Mouse (Mus musculus): ENCODE measurements around the gene Tmbim4. TPM values are rescaled to one million over a fixed set of nuclear protein-coding genes. Genes with fewer than 3 reads are reported as not detected.

Tmbim4 gene
- polyA plus RNA-seq, 1 experiment, result 135 TPM

DNA sequence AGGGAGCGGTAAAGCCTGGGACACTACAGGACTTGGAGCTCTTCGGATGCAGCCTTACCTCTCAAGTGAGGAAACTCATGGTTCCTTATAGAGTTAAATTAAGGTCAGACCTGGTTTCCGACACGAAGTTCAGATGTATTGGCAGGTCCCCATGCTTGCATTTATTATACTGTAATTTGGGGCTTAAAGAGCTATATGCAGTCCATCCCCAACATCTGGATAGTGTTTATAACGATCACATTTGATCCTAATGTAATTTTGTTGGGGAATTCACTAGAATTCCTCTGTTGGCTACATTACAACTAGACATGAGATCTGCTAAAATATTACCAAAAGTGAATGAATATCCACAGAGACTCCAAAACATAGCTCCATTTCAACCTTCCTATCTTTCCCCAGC lies 44.3 kb downstream of the Tmbim4 start:
- DNase-seq (ENCODE audit: low spot score), result no peak

DNA sequence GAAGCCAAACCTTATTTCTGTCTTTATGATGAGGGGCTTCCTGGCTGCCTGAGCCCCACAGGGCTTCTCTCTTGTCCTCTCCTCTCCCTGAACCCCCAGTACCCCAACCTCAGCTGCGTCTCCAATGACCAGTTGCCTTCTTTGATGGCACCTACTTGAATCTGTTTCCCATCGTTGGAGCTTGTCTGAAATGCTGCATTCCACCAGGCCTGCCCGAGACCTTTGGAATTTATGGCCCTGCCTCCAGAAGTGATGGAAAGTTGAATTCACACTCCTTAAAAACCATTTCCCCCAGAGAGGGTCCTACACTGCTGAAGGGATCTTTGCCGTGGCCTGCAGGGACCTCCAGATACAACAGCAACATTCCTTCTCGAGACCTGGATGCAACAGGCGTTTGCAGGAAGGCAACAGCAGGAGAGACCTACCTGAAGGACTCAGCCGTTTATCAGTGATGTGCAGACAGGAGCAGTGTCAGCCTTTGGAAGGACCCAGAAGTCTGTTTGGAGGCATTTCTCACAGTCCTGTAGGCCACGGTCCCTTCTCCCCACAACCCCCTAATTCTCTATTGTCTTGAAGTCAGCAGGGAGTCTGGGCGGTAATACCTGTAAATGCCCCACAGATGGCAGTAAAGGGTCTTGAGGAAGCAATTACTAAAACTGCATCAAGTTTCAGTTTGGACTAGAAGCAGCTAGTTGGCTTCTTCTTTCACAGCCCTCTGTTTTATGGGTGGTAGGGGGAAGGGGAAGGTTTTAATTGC lies 45.8 kb downstream of the Tmbim4 start:
- DNase-seq (ENCODE audit: low spot score), result no peak

DNA sequence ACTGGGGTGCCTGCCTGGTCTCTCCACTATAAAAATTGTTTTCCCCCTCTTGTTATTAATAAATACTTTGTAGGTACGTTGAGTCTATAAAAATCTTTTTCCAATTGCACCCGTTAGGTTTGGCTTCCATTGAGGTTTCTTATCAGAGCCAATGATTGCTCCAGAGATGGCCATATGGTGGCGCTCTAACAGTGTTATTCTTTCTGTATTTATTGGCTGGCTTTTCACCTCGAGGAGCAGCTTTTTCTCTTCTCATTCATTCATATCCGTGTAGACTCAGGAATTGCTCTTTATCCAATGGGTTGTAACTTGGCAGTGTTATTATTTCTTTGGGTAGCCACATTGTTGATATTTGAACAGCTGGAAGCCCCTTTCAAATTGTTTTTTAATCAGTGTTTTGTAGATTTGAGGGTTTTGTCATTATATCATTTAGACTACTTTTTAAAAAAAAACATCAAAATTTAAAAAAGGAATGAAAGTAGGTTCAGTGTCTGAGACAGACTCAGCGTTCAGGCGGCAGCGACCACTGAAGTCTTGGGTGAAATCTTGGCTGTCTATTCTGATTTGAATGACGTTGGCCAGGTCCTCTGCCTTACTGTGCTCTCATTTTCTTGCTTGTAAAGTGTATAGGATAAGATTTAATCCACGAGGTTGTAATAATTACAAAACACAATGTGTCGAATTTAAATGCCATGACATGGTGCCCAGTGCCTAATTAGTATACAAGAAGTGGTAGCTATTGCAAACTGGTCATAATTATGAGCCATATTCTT lies 49.7 kb downstream of the Tmbim4 start:
- DNase-seq (ENCODE audit: low spot score), result no peak

DNA sequence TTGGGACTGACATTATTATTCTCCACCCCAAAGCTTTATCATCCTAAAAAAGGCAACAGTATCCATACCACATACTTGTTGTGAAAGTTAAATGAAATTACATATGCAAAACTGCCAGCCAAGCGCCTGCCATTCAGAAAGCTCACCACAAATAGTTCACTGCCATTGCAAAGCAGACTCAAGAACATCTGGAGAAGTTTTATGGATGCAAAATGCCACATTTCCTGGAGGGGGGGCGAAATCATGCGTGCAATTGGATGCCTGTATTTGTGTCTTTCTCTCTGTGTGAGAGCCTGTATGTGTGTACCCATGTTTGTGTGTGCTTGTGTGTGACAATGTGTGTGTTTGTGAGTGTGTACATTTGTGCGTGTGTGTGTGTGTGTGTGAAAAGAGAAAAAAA lies 50.4 kb downstream of the Tmbim4 start:
- DNase-seq (ENCODE audit: low spot score), result no peak

DNA sequence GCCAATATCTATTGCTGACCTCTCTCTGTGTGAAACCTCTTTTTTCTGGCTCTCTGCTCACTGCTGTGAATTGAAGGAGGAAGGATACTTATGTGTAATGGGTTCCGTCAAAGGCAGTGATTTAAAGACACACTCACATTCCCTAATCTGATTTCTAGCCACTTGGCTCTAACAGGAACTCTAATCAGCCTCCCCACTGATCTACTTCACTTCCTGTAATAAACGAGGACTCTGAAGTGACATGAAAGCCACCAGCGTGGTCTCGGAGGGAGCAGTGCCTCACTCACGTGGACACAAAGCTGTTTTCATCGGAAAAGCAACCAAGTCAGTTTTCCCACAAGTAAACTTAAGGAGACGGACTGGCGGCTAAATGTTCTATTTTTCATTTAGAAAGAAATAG lies 51.4 kb downstream of the Tmbim4 start:
- DNase-seq (ENCODE audit: low spot score), result no peak

DNA sequence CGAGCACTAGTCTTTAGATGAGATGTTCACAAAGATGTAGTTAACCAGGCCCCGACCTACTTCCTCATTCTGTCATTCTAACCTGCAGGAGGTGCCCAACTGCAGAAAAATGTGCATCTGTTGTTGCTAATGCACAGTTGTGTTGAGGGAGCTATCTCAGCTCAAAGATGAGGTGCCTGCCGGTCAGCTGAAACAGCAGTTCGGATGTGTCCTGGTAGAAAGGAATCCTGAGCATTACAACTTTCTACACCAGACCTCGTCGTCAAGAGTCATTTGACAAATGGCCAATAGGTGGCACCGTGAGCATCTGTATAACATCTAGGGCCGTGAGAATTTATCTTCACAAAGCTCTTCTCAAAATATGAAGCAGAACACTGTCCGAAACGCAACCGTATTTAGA lies 55.8 kb downstream of the Tmbim4 start:
- DNase-seq (ENCODE audit: low spot score), result no peak

DNA sequence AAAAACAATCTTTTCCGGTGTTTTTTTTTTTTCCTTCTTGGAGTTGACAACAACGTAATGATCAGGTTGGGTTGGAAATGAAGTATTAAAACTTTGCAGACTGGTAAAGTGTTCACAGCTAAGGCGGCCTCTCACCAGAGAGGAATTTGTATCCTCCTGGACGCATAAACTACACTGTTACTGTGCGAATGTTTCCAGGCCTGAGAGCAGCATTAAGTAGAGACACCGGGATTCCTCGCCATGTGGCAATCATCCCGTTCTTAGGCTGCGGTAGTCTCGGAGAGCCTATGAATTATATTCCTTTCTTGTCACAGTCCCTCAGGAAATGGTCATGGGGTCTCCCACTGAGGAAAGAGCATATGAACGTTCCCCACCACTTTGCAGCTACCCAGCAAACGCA lies 66.4 kb downstream of the Tmbim4 start:
- DNase-seq (ENCODE audit: low spot score), result no peak

DNA sequence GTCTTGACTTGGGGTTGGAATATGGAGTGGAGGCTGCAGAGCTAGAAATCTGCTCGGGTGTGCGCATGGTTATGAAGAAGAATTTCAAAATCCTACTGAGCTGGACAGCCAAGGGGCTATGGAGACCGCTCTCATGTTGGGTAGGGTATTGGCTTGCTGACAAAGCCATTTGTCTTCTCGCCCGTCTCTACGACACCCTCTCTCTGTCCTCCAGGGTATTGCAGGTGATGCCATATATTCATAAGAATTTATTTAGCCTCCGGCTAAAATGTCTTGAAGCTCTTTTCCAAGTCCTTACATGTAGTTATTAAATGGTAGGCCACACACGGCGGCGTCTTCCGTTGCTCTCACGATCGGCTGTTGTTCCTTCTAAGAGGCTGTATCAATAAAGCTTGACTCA lies 68.6 kb downstream of the Tmbim4 start:
- no peak for DNase-seq (ENCODE audit: low spot score)

DNA sequence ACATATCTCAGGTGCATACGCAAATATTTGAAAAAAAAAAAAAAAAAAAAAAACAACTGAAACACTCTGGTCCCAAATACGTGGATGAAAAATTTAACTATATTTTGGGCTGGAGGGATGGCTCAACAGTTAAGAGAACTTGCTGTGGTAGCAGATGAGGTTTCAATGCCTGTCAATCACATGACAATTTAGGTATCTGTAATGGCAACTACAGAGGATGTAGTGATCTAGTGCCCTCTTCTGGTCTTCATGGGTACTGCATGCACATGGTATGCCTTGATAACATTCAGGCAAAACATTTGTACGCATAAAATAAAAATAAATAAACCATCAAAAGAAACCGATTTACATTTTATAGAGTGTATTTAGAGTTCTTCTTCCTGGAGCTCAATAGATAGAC lies 69.4 kb downstream of the Tmbim4 start:
- no peak for DNase-seq (ENCODE audit: low spot score)

DNA sequence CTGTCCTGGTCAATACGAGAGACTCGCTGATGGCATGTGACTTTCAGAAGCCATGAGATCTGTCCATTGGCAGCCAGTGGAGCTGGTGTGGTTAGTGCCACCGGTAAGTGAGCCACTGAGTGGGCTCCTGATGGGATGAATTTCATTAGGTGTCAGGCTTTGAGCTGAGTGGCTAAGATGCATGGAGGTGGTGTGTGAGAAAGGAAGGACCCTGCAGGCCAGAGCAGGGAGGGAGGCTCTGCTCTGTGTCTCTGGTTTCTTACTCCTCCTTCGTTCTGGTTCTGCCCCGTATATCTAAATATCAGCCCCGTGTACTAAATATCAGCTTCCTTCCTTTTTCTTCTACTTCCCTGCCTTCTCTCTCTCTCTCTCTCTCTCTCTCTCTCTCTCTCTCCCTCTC lies 69.9 kb downstream of the Tmbim4 start:
- no peak for DNase-seq (ENCODE audit: low spot score)

DNA sequence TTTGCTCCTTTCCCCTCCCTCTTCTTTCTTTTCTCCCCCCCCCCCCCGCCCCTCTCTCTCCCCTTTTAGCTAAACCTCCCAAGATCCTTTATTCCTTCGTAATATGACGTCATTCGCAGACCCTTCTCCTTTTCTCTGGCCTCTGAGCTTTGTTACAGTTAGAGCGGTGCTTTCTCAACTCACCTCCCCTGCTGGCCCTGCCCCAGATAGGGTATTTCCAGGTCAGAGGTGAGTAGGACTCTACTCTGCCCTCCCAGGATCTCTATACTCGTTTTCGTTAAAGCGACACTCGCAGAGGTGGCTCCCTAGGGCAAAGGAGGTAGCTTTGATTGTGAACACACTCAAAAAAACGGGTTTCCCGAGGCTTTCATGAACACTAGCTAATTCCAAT lies 70.5 kb downstream of the Tmbim4 start:
- no peak for DNase-seq (ENCODE audit: low spot score)

DNA sequence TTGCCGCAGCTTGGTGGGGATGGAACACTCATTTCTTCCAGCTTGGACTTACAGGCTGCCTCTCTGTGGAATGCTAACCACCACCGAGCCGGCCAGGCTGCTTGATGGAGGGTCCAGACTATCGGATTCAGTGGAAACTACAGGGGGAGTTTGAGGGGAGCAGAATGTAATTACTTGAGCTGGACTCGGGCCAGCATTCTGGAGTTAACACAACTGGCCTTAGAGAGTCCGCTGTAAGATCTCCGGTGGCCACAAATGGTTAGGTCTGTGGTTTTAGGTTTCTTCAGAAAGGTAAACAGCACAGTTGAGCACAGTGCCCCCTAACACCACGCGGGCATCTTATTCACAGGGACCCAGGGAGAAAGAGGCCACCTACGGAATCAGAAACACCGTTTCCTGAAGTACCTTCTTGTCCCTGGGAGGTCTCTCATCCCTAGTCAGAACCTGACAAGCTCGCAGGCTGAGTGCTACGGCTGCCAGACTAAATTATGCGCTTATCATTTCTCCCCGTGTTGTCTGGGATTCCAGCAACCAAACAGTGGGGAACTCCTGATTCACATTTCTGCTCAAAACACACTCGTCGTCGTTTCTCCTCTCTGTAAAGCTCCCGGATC lies 71.0 kb downstream of the Tmbim4 start:
- no peak for DNase-seq (ENCODE audit: low spot score)

DNA sequence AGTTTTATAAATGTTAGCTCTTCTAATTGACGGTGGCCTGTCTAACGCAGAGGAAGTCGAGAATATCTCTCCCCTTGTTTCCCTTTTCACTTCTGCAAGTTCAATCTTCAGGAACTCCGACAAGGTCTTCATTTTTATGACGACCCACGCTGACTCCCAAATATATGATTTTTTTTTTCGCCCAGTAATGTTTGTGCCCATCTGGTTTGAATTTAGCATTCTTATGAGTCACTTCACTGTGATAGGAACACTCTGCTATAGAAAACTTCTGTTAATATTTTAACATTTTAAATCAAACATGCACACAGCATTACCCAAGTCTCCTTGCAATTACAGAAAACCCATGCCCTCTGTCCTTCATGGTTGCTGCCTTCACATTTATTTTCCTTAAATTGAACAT lies 71.9 kb downstream of the Tmbim4 start:
- no peak for DNase-seq (ENCODE audit: low spot score)

Other genes with a start within 250 kb of the Tmbim4 start
- 7.5 and 8.0 TPM in 2 replicates for gene Helb, start 88.6 kb upstream of the Tmbim4 start, polyA plus RNA-seq (2012; rRNA removed)
- 4.6 and 6.6 TPM in 2 replicates for gene Irak3, start 540 bp downstream of the Tmbim4 start, polyA plus RNA-seq (2012; rRNA removed)
- gene Llph, start 25.5 kb downstream of the Tmbim4 start, polyA plus RNA-seq (2012; rRNA removed), result 56.9 and 59.8 TPM in 2 replicates